Mouse (Mus musculus): ENCODE measurements around the gene Tnfaip8l3.
A peak's percentile ranks its signal among the peaks of the same experiment; 100 is the strongest.

Tnfaip8l3 gene

DNA sequence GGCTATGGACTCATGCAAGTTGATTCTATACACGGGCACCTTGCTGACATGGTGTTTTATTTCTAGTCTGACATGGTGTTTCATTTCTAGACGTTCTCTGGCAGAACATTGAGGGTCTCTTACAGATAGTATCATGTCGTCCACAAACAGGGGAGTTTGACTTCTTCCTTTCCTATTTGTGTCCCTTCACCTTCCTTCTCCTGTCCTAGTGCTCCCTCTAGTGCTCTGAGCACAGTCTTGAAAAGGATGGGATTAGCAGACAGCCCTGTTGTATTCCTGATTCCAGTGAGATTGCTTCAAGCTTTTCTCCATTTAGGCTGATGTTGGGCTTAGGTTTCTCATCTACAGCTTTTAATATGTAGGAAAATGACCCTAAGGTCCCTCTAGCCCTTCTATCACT, 81.2 kb downstream of the Tnfaip8l3 start:
- DNase-seq (ENCODE audit: low spot score), result peak; percentile 58

DNA sequence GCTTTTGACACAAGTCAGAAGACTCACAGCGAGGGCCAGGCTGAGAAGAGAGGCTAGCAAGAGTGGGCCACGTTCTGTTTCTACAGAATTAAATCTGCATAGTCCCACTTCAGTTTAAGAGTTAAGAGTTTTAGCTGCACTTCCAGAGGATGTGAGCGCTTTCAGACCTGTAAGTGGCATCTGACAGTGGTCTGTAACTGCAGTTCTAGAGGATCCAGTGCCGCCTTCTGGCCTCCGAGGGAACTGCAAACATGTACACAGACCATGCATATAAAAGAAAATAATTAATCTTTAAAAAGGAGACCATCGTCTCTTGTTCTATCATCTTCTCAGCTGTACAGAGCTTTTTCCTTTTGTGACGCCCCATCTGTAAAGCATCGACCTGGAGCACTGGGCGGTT, 83.3 kb downstream of the Tnfaip8l3 start:
- peak; percentile 60 for DNase-seq (ENCODE audit: low spot score)

GRCm38 (mm10) chr9:53975122-53975518, 93.1 kb downstream of the Tnfaip8l3 start, which contains the start of gene Elmod1:
Gene Elmod1, minus strand, starts transcription at chr9:53975301.
- DNase-seq (ENCODE audit: low spot score), result peak; percentile 66

DNA sequence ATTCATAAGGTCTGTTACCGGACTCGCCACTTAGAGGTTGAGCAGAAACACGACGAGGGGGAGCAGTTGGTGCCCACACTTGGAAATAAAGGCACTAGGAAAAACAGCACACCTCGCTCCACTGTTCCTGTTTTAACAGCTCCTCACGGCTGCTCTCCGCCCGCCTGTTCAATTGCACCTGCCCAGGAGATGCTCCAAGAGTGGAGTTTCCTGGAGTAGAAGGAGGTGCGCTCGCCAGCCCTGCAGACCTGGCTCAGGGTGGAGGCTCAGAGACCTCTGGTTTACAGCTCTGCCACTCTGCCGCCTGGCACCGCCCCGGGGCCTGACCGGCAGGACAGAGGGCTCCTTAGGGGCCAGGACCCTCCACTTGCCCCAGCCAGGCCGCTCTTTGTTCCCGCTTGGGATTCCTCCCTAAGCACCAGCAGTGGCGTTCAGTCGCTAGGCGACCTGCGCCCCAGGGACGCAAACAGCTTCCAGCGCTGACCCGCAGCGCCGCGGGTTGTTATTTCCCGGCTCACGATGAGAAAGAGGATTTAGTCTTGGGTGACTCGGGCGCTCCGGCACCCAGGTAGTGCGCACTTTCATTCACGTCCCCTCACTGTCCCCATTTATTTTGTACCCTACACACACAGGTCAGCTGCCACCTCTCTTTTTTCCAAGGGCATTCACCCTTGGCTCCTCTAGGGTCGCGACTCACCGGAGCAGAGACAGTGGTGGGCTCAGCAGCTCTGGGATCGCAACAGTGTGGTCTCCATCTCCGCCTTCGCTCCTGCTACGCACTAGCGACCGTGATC, 93.7 kb downstream of the Tnfaip8l3 start:
- DNase-seq (ENCODE audit: low spot score), result peak; percentile 30

- peak; percentile 31 for DNase-seq (ENCODE audit: low spot score)
Measured at GRCm38 (mm10) chr9:53973929-53974327, 94.3 kb downstream of the Tnfaip8l3 start.
